Mouse (Mus musculus) stomach, postnatal 0 days (tissue): ENCODE data around the gene Os9. TPM values are rescaled to one million over a fixed set of nuclear protein-coding genes. Genes with fewer than 3 reads are reported as not detected.

Source experiments
- ATAC-seq: fragments of 200-750 bp; cut with Nextera tagmentation; 2 replicates; pipeline ENCODE4 v1.8.0; 2017; ENCODE audit not compliant: low FRiP score, low TSS enrichment
- DNase-seq: peaks from one replicate; pipeline ENCODE4 v3.0.0-alpha.2; 2016; ENCODE audit warnings: low spot score
- H3K27ac ChIP-seq: fragments of 300-500 bp; sonication (generic); replicated peaks from 2 replicates; pipeline ENCODE4 v1.5.1; 2014; ENCODE audit warnings: mild to moderate bottlenecking, control low read depth
- H3K27me3 ChIP-seq: fragments of 300-500 bp; sonication (generic); 2 replicates; pipeline ENCODE4 v1.6.1; 2014; ENCODE audit warnings: low read length; ENCODE audit not compliant: control insufficient read depth, insufficient read depth
- H3K36me3 ChIP-seq: fragments of 300-500 bp; sonication (generic); 2 replicates; pipeline ENCODE4 v1.6.1; 2014; ENCODE audit warnings: low read length, mixed read lengths; ENCODE audit not compliant: control insufficient read depth, insufficient read depth
- H3K4me1 ChIP-seq: fragments of 300-500 bp; sonication (generic); replicated peaks from 2 replicates; pipeline ENCODE4 v1.6.1; 2014; ENCODE audit warnings: antibody characterized with exemption; ENCODE audit not compliant: control insufficient read depth, insufficient read depth
- H3K4me2 ChIP-seq: fragments of 300-500 bp; sonication (generic); replicated peaks from 2 replicates; pipeline ENCODE4 v1.6.1; 2014; ENCODE audit warnings: low read depth, mild to moderate bottlenecking, control low read depth, moderate library complexity
- H3K4me3 ChIP-seq: fragments of 300-500 bp; sonication (generic); 2 replicates; pipeline ENCODE4 v1.5.1; 2014; ENCODE audit warnings: low read depth, low read length, control low read depth
- H3K9ac ChIP-seq: fragments of 300-500 bp; sonication (generic); 2 replicates; pipeline ENCODE4 v1.6.1; 2014; ENCODE audit warnings: mild to moderate bottlenecking, low read length, control low read depth, mixed read lengths
- H3K9me3 ChIP-seq: fragments of 300-500 bp; sonication (generic); 2 replicates; pipeline ENCODE4 v1.6.1; 2016; ENCODE audit warnings: low read length; ENCODE audit not compliant: control insufficient read depth
- CTCF ChIP-seq: IDR thresholded peaks from 2 replicates; pipeline ENCODE4 v1.5.1; 2016; ENCODE audit warnings: antibody characterized with exemption, low read depth, mild to moderate bottlenecking, moderate library complexity
- EP300 ChIP-seq: optimal IDR thresholded peaks from 2 replicates; pipeline ENCODE3; 2016; ENCODE audit warnings: antibody characterized with exemption
- WGBS: fragments of 180-500 bp; shearing (Covaris S2); extraction: QIAGEN DNeasy Blood & Tissue Kit; methylation state at CpG from one replicate; pipeline ENCODE4 v1.1.7; 2014; 5-methylcytosine and 5-hydroxymethylcytosine counted together
- polyA plus RNA-seq: library from polyadenylated mRNA; unstranded; fragments of >200 nt; fragmentation: Nextera tagmentation; extraction: Ambion mirVana; gene quantifications from 2 replicates; pipeline ENCODE4 v1.2.1, GENCODE M21; 2015

The Os9 gene
- polyA plus RNA-seq, 1 experiment from 2014 or later = 81.9 TPM

DNA sequence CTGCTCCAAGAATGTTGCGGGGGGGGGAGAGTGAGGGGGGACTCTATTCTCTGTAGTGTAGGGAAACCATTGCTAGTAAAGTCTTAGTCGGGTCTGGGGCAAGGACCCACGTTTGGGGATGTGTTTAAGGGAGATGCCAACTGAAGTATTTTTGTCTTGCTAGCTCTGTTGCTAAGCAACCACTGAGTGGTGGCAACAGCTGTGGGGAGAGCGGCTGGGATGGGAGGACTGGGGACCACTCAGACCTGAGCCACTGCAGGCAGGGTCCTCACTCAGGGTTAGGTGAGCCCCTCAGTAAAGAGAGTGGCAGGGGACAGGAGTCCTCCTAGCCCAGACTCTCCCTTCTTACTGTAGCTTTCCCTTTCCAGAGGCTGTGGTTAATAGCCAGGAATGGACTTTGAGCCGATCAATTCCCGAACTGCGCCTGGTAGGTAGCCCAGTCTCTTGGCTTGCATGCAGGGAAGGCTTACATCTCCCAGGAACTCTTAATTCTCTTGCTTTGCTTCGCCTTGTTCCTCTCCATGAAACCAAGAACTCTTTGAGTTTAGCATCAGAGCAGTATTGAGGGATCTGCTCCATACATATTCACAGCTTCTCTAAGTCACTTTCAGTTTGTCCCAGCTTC lies 38.8 kb downstream of the Os9 start:
- no peak for ATAC-seq
- peak overlapping the region; percentile 29; the same call in 1 of the 2 replicates for H3K4me3 ChIP-seq
- WGBS = 25% methylated on average over 8 of the region's 8 CpGs

DNA sequence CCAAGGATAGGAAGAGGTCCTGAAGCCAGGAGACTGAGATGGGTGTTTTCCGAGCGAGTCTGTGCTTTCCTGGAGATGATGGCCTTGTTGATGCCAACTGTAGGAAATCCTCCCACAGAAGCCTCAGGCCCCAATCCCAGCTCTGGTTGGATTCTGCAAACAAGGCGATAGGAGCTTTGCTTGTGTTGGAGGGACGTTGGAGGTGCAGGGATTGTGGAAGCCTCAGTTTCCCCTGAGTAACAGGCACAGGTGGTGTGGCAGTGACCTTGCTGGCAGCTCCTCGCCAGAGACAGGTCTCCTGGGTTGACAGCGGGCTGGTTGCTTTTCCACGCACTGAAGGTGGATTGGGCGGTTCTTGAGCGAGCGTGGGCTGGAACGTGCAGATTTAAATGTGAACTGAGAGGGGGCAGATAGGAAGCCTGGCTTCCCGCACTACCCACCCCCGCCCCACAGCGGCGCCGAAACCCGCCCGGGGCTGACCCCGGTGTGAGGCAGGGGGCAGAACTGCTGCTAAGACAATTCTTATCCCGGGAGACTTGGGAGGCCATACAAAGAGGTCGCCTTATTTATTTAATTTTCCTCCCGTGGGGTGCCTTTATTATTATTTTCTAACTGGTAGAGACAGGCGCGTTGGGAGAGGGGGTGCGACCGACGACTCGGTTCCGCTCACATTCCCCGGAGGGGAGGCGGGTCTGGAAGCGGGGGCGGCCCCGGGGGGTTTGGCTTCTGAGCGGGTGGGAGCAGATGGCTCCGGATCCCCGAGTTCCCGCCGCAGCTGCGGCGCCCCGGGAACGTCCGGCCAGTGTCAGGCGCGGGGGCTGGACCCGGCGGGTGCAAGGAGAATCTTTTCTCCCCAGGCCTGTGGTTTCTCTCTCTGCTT lies 39.8 kb downstream of the Os9 start:
- Histone ChIP-seq H3K9me3 (no peaks in the 10 kb centered on the region), H3K27ac (no peak overlapping the region), H3K4me3 (peak overlapping the region; percentile 29), H3K4me2 (peak overlapping the region; percentile 51), H3K27me3 (peaks cover 5% of the 10 kb centered on the region), H3K36me3 (no peaks in the 10 kb centered on the region), H3K9ac (no peak overlapping the region; the same call in 1 of the 2 replicates), H3K4me1 (no peaks in the 10 kb centered on the region; the same call in 1 of the 2 replicates)
- DNase-seq = no peak
- WGBS = 8% methylated on average over 48 of the region's 48 CpGs
- TF ChIP-seq EP300 (no peak), CTCF (0 out of 2 replicates have a peak, but pooled peaks have one; percentile 6)
- ATAC-seq = no peak

More for the DNA sequence above, 38.8 kb downstream of the Os9 start:
- no peaks in the 10 kb centered on the region for H3K36me3 ChIP-seq
- H3K9me3 ChIP-seq = no peaks in the 10 kb centered on the region
- no peak overlapping the region for H3K27ac ChIP-seq
- H3K4me2 ChIP-seq = no peak overlapping the region
- no peak overlapping the region for H3K9ac ChIP-seq
- TF ChIP-seq CTCF = no peak
- TF ChIP-seq EP300 = no peak
- no peaks in the 10 kb centered on the region; the same call in 1 of the 2 replicates for H3K4me1 ChIP-seq
- peaks cover 5% of the 10 kb centered on the region for H3K27me3 ChIP-seq
- DNase-seq = no peak

GRCm38 (mm10) chr10:127079665-127080391 lies 41.1 kb downstream of the Os9 start:
- Histone ChIP-seq H3K4me1 (no peaks in the 10 kb centered on the region; the same call in 1 of the 2 replicates), H3K36me3 (no peaks in the 10 kb centered on the region), H3K27me3 (peaks cover 5% of the 10 kb centered on the region), H3K9ac (peak overlapping the region; percentile 38), H3K9me3 (no peaks in the 10 kb centered on the region), H3K4me2 (peak overlapping the region; percentile 70), H3K27ac (no peak overlapping the region), H3K4me3 (peak overlapping the region; percentile 49)
- no peak for DNase-seq
- 3% methylated on average over 54 of the region's 70 CpGs for WGBS
- ATAC-seq = 0 out of 2 replicates have a peak, but pooled peaks have one; percentile 5
- TF ChIP-seq EP300 = no peak
- TF ChIP-seq CTCF = peak; percentile 56

GRCm38 (mm10) chr10:127078677-127079575 lies 42.0 kb downstream of the Os9 start:
- no peaks in the 10 kb centered on the region; the same call in 1 of the 2 replicates for H3K4me1 ChIP-seq
- H3K27ac ChIP-seq = no peak overlapping the region
- TF ChIP-seq EP300 (no peak), CTCF (no peak)
- no peaks in the 10 kb centered on the region for H3K9me3 ChIP-seq
- H3K4me3 ChIP-seq = peak overlapping the region; percentile 49
- DNase-seq (no peak), ATAC-seq (no peak)
- no peaks in the 10 kb centered on the region for H3K36me3 ChIP-seq
- H3K27me3 ChIP-seq = peaks cover 5% of the 10 kb centered on the region
- WGBS = 2% methylated on average over 19 of the region's 49 CpGs
- H3K9ac ChIP-seq = peak overlapping the region; percentile 38
- peak overlapping the region; percentile 70 for H3K4me2 ChIP-seq
